ENCODE assay signal across 9 mouse cellular contexts in the genomic region with DNA sequence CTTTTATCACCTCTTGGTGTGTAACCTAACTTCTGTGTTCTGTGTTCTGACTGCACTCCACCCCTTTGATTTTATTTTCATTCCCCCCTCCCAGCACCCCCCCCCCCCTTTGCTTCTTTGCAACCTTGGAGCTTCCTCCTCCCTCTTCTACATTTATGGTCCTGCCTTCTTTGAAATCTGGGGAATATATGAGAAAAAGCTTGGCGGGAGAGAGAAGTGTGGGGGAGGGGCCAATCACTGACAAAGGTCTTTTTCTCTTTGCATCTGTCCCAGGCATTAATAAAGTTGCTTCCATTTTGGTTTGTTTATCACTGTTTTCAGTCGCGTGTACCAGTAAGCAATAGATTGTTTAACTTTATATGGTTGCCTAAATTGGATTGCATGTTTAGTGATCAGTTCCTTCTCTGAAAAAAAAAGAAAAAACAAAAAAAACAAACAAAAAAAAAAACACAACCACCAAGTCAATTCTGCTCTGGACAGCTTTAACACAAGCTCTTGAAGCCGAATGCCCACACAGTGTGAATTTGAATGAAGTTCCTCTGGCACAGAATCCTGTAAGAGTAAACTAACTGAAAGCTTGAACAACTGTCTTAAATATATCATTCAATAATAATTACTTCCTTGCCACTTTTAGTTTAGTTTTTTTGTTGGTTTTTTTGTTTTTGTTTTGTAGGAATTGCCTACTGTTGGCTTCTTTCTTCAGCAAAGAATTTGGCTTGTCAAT. TPM values are rescaled to one million over a fixed set of nuclear protein-coding genes. Genes with fewer than 3 reads are reported as not detected.
DNase-seq lines count a peak whose midpoint lies in the region; ATAC-seq and TF ChIP-seq lines count a peak whose summit lies in the region.
"Had no signal": no experiment of that assay in that cellular context is flagged by ENCODE, and none has a peak within 500 bp of the region (broad histone marks: within the 10 kb centered on the region; RNA-seq: fewer than 3 reads in every experiment).

No protein-coding gene starts in this region.

- H3K4me3 ChIP-seq in intestine, embryonic 14.5 days (ENCODE audit: low read depth, low read length), result 0 out of 2 replicates have a peak overlapping the region, but pooled peaks have one; percentile 57
- no peak overlapping the region for H3K4me3 ChIP-seq in intestine, postnatal 0 days (ENCODE audit: low read depth, low read length)
- H3K4me3 ChIP-seq in embryonic facial prominence, embryonic 11.5 days (ENCODE audit: low read depth, low read length), result peak overlapping the region; percentile 65
- peak overlapping the region; percentile 66 for H3K4me3 ChIP-seq in hindbrain, embryonic 12.5 days
- peak overlapping the region; percentile 76 for H3K4me3 ChIP-seq in midbrain, embryonic 14.5 days (replicated peaks; ENCODE audit: low read depth, low read length)
- no peak overlapping the region for H3K4me3 ChIP-seq in liver, embryonic 11.5 days (ENCODE audit: low read depth, low read length)

- no peak overlapping the region for H3K9ac ChIP-seq in intestine, embryonic 14.5 days (ENCODE audit: low read length)
- H3K9ac ChIP-seq in intestine, postnatal 0 days (ENCODE audit: low read depth, low read length), result no peak overlapping the region
- no peak overlapping the region for H3K9ac ChIP-seq in embryonic facial prominence, embryonic 11.5 days (replicated peaks; ENCODE audit: low read length)
- peak overlapping the region; percentile 69 for H3K9ac ChIP-seq in hindbrain, embryonic 12.5 days
- peak overlapping the region; percentile 77 for H3K9ac ChIP-seq in midbrain, embryonic 14.5 days (replicated peaks; ENCODE audit: low read length)
- no peak overlapping the region for H3K9ac ChIP-seq in liver, embryonic 11.5 days (ENCODE audit: low read depth, low read length)

- 39% methylated on average over 4 of the region's 4 CpGs for WGBS in intestine, embryonic 14.5 days
- 36% methylated on average over 4 of the region's 4 CpGs for WGBS in intestine, postnatal 0 days
- WGBS in embryonic facial prominence, embryonic 11.5 days, result 21% methylated on average over 4 of the region's 4 CpGs
- 18% methylated on average over 4 of the region's 4 CpGs for WGBS in hindbrain, embryonic 12.5 days
- 24% methylated on average over 4 of the region's 4 CpGs for whole genome bisulfite sequencing in midbrain, embryonic 14.5 days
- WGBS in liver, embryonic 11.5 days, result 38% methylated on average over 4 of the region's 4 CpGs

- H3K9me3 ChIP-seq in intestine, embryonic 14.5 days (ENCODE audit: control insufficient read depth, low read length), result no peaks in the 10 kb centered on the region
- H3K9me3 ChIP-seq in intestine, postnatal 0 days (ENCODE audit: control insufficient read depth), result no peaks in the 10 kb centered on the region
- H3K9me3 ChIP-seq in embryonic facial prominence, embryonic 11.5 days (replicated peaks; ENCODE audit: control insufficient read depth, low read length), result no peaks in the 10 kb centered on the region
- no peaks in the 10 kb centered on the region for H3K9me3 ChIP-seq in hindbrain, embryonic 12.5 days (replicated peaks)
- no peaks in the 10 kb centered on the region for H3K9me3 ChIP-seq in midbrain, embryonic 14.5 days (ENCODE audit: control insufficient read depth, low read length)
- no peaks in the 10 kb centered on the region for H3K9me3 ChIP-seq in liver, embryonic 11.5 days (ENCODE audit: control insufficient read depth, low read length)

- H3K27me3 ChIP-seq in intestine, embryonic 14.5 days (replicated peaks; ENCODE audit: control insufficient read depth, insufficient read depth, low read length), result peaks cover 47% of the 10 kb centered on the region
- peaks cover 48% of the 10 kb centered on the region for H3K27me3 ChIP-seq in intestine, postnatal 0 days (replicated peaks; ENCODE audit: control insufficient read depth, insufficient read depth, low read length)
- H3K27me3 ChIP-seq in embryonic facial prominence, embryonic 11.5 days (ENCODE audit: control insufficient read depth, insufficient read depth, low read length), result peaks cover 14% of the 10 kb centered on the region
- H3K27me3 ChIP-seq in hindbrain, embryonic 12.5 days, result no peaks in the 10 kb centered on the region
- no peaks in the 10 kb centered on the region for H3K27me3 ChIP-seq in midbrain, embryonic 14.5 days (ENCODE audit: control insufficient read depth, insufficient read depth, low read length)
- peaks cover 56% of the 10 kb centered on the region for H3K27me3 ChIP-seq in liver, embryonic 11.5 days (replicated peaks; ENCODE audit: control insufficient read depth, insufficient read depth, low read length)
- H3K27me3 ChIP-seq: CH12.LX had no signal

- DNase-seq in intestine, embryonic 14.5 days (ENCODE audit: low spot score), result no peak
- DNase-seq in embryonic facial prominence, embryonic 11.5 days (ENCODE audit: low spot score), result peak; percentile 20
- DNase-seq in midbrain, embryonic 14.5 days, result peak; percentile 62
- DNase-seq in liver, embryonic 11.5 days (ENCODE audit: low spot score), result no peak
- DNase-seq in gastrocnemius, postnatal 10 days, result no peak
- DNase-seq in kidney, postnatal 14 days, result no peak

- ATAC-seq in intestine, embryonic 14.5 days (replicated peaks; ENCODE audit: low FRiP score, low TSS enrichment, low read depth), result no peak
- no peak for ATAC-seq in intestine, postnatal 0 days
- ATAC-seq in embryonic facial prominence, embryonic 11.5 days (replicated peaks; ENCODE audit: insufficient number of reproducible peaks, low FRiP score, low TSS enrichment, low read depth), result no peak
- no peak for ATAC-seq in hindbrain, embryonic 12.5 days (ENCODE audit: low FRiP score)
- no peak for ATAC-seq in midbrain, embryonic 14.5 days (ENCODE audit: low FRiP score, low TSS enrichment)
- no peak for ATAC-seq in liver, embryonic 11.5 days (replicated peaks; ENCODE audit: low FRiP score)

- no peaks in the 10 kb centered on the region for H3K36me3 ChIP-seq in intestine, embryonic 14.5 days (ENCODE audit: control insufficient read depth, insufficient read depth, low read length)
- H3K36me3 ChIP-seq in intestine, postnatal 0 days (ENCODE audit: control insufficient read depth, insufficient read depth), result no peaks in the 10 kb centered on the region
- H3K36me3 ChIP-seq in embryonic facial prominence, embryonic 11.5 days (replicated peaks; ENCODE audit: control insufficient read depth, insufficient read depth, low read depth, low read length), result no peaks in the 10 kb centered on the region
- H3K36me3 ChIP-seq in hindbrain, embryonic 12.5 days, result no peaks in the 10 kb centered on the region
- peaks cover 12% of the 10 kb centered on the region; the same call in 1 of the 2 replicates for H3K36me3 ChIP-seq in midbrain, embryonic 14.5 days (ENCODE audit: control insufficient read depth, insufficient read depth, low read length)
- no peaks in the 10 kb centered on the region for H3K36me3 ChIP-seq in liver, embryonic 11.5 days (ENCODE audit: control insufficient read depth, insufficient read depth, low read length)

- peaks cover 24% of the 10 kb centered on the region for H3K4me1 ChIP-seq in intestine, embryonic 14.5 days (replicated peaks; ENCODE audit: control insufficient read depth, insufficient read depth, low read length)
- H3K4me1 ChIP-seq in intestine, postnatal 0 days (replicated peaks; ENCODE audit: control insufficient read depth, insufficient read depth, low read length), result 0 out of 2 replicates have a peak, but pooled peaks cover 6% of the 10 kb centered on the region
- H3K4me1 ChIP-seq in embryonic facial prominence, embryonic 11.5 days (ENCODE audit: control insufficient read depth, insufficient read depth, low read length), result no peaks in the 10 kb centered on the region; the same call in 1 of the 2 replicates
- H3K4me1 ChIP-seq in hindbrain, embryonic 12.5 days, result peaks cover 12% of the 10 kb centered on the region
- peaks cover 11% of the 10 kb centered on the region for H3K4me1 ChIP-seq in midbrain, embryonic 14.5 days (ENCODE audit: control insufficient read depth, insufficient read depth, low read length)
- H3K4me1 ChIP-seq in liver, embryonic 11.5 days (replicated peaks; ENCODE audit: control insufficient read depth, insufficient read depth, low read length), result peaks cover 2% of the 10 kb centered on the region

- H3K27ac ChIP-seq in intestine, embryonic 14.5 days (ENCODE audit: low read depth), result no peak overlapping the region
- no peak overlapping the region for H3K27ac ChIP-seq in intestine, postnatal 0 days (ENCODE audit: low read depth, low read length)
- H3K27ac ChIP-seq in embryonic facial prominence, embryonic 11.5 days (replicated peaks; ENCODE audit: low read depth, low read length), result no peak overlapping the region
- H3K27ac ChIP-seq in hindbrain, embryonic 12.5 days, result no peak overlapping the region
- peak overlapping the region; percentile 78; the same call in 1 of the 2 replicates for H3K27ac ChIP-seq in midbrain, embryonic 14.5 days (replicated peaks; ENCODE audit: low read depth, low read length)
- H3K27ac ChIP-seq in liver, embryonic 11.5 days (ENCODE audit: low read depth, low read length), result no peak overlapping the region

- peak overlapping the region; percentile 64 for H3K4me2 ChIP-seq in intestine, embryonic 14.5 days (ENCODE audit: low read length)
- H3K4me2 ChIP-seq in intestine, postnatal 0 days (replicated peaks; ENCODE audit: low read depth), result no peak overlapping the region
- peak overlapping the region; percentile 96 for H3K4me2 ChIP-seq in embryonic facial prominence, embryonic 11.5 days (ENCODE audit: low read depth, low read length)
- H3K4me2 ChIP-seq in hindbrain, embryonic 12.5 days (replicated peaks), result peak overlapping the region; percentile 95
- H3K4me2 ChIP-seq in midbrain, embryonic 14.5 days (ENCODE audit: low read length), result peak overlapping the region; percentile 87
- no peak overlapping the region for H3K4me2 ChIP-seq in liver, embryonic 11.5 days

- no peak for TF ChIP-seq CTCF in intestine, postnatal 0 days (IDR thresholded peaks at IDR 0.05; ENCODE audit: low read depth)

RNA-seq across cellular contexts. Expression of gene Pcdh10, which starts 4.0 kb away (rescaled TPM):
- 0.62 and 0.84 TPM in 2 replicates for polyA plus RNA-seq in intestine, embryonic 14.5 days (2014; fragmentation: Nextera tagmentation; extraction: Ambion mirVana)
- 0.51 and 0.58 TPM in 2 replicates for polyA plus RNA-seq in intestine, postnatal 0 days (2015; fragmentation: Nextera tagmentation; extraction: Ambion mirVana)
- polyA plus RNA-seq in embryonic facial prominence, embryonic 11.5 days (2014; fragmentation: Nextera tagmentation; extraction: Ambion mirVana), result 6.4 and 11.0 TPM in 2 replicates
- 9.3 and 11.1 TPM in 2 replicates for polyA plus RNA-seq in hindbrain, embryonic 12.5 days (2016; fragmentation: Nextera tagmentation; extraction: Ambion mirVana)
- 30.9 and 35.4 TPM in 2 replicates for polyA plus RNA-seq in midbrain, embryonic 14.5 days (2014; fragmentation: Nextera tagmentation; extraction: Ambion mirVana)
- polyA plus RNA-seq in liver, embryonic 11.5 days (2014; fragmentation: Nextera tagmentation; extraction: Ambion mirVana), result 0.75 and 1.1 TPM in 2 replicates
- total RNA-seq in gastrocnemius, postnatal 10 days (2021), result 1 to 10 TPM in 1 of 2 experiments, under 1 TPM in 1; 0.85 to 1.3 TPM
- total RNA-seq: CH12.LX had no signal

Comparison
In these comparisons a context has a peak if more than half of its experiments do, and no peak if none do; other contexts are left out.
1. H3K4me2 ChIP-seq: peak in intestine, embryonic 14.5 days (single experiment), embryonic facial prominence, embryonic 11.5 days (single experiment), hindbrain, embryonic 12.5 days (single experiment) and midbrain, embryonic 14.5 days (single experiment); none in intestine, postnatal 0 days (single experiment) and liver, embryonic 11.5 days (single experiment).
2. H3K4me3 ChIP-seq: peak in intestine, embryonic 14.5 days (single experiment), embryonic facial prominence, embryonic 11.5 days (single experiment), hindbrain, embryonic 12.5 days (single experiment) and midbrain, embryonic 14.5 days (single experiment); none in intestine, postnatal 0 days (single experiment) and liver, embryonic 11.5 days (single experiment).
3. DNase-seq: peak in embryonic facial prominence, embryonic 11.5 days (single experiment) and midbrain, embryonic 14.5 days (single experiment); none in intestine, embryonic 14.5 days (single experiment), liver, embryonic 11.5 days (single experiment), gastrocnemius, postnatal 10 days (single experiment) and kidney, postnatal 14 days (single experiment).
4. H3K9ac ChIP-seq: peak in hindbrain, embryonic 12.5 days (single experiment) and midbrain, embryonic 14.5 days (single experiment); none in intestine, embryonic 14.5 days (single experiment), intestine, postnatal 0 days (single experiment), embryonic facial prominence, embryonic 11.5 days (single experiment) and liver, embryonic 11.5 days (single experiment).